Mouse (Mus musculus): Measurements from ENCODE around the gene Atp5g2. TPM values are rescaled to one million over a fixed set of nuclear protein-coding genes. Genes with fewer than 3 reads are reported as not detected.

Atp5g2 gene
- polyA plus RNA-seq, 1 experiment from 2014 or later: 56.8 TPM

- WGBS: 73% methylated on average over 1 of the region's 1 CpGs
Observed at GRCm38 (mm10) chr15:102620765-102621164, 51.4 kb downstream of the Atp5g2 start.

GRCm38 (mm10) chr15:102619486-102619885 lies 52.7 kb downstream of the Atp5g2 start:
- Histone ChIP-seq H3K4me2 (replicated peaks) (no peak overlapping the region), H3K27ac (replicated peaks) (no peak overlapping the region), H3K36me3 (no peaks in the 10 kb centered on the region), H3K4me3 (no peak overlapping the region), H3K9me3 (no peaks in the 10 kb centered on the region), H3K9ac (replicated peaks) (no peak overlapping the region), H3K4me1 (peaks cover 21% of the 10 kb centered on the region), H3K27me3 (no peaks in the 10 kb centered on the region)
- ATAC-seq (replicated peaks): no peak
- WGBS: 98% methylated on average over 5 of the region's 5 CpGs

More at GRCm38 (mm10) chr15:102620765-102621164, 51.4 kb downstream of the Atp5g2 start:
- H3K27me3 ChIP-seq: no peaks in the 10 kb centered on the region
- no peak overlapping the region for H3K27ac ChIP-seq (replicated peaks)
- H3K9me3 ChIP-seq: no peaks in the 10 kb centered on the region
- H3K4me3 ChIP-seq: no peak overlapping the region
- no peak overlapping the region for H3K9ac ChIP-seq (replicated peaks)
- H3K36me3 ChIP-seq: no peaks in the 10 kb centered on the region
- H3K4me1 ChIP-seq: peaks cover 26% of the 10 kb centered on the region
- H3K4me2 ChIP-seq (replicated peaks): no peak overlapping the region
- no peak for ATAC-seq (replicated peaks)

- WGBS: 89% methylated on average over 1 of the region's 1 CpGs
- H3K4me1 ChIP-seq: peaks cover 4% of the 10 kb centered on the region
- H3K9me3 ChIP-seq: no peaks in the 10 kb centered on the region
- no peaks in the 10 kb centered on the region for H3K27me3 ChIP-seq
- H3K4me3 ChIP-seq: no peak overlapping the region
- ATAC-seq (replicated peaks): no peak
- no peak overlapping the region for H3K27ac ChIP-seq (replicated peaks)
- H3K4me2 ChIP-seq (replicated peaks): no peak overlapping the region
- H3K9ac ChIP-seq (replicated peaks): no peak overlapping the region
- H3K36me3 ChIP-seq: no peaks in the 10 kb centered on the region
Observed at GRCm38 (mm10) chr15:102617654-102618053, 54.5 kb downstream of the Atp5g2 start.

DNA sequence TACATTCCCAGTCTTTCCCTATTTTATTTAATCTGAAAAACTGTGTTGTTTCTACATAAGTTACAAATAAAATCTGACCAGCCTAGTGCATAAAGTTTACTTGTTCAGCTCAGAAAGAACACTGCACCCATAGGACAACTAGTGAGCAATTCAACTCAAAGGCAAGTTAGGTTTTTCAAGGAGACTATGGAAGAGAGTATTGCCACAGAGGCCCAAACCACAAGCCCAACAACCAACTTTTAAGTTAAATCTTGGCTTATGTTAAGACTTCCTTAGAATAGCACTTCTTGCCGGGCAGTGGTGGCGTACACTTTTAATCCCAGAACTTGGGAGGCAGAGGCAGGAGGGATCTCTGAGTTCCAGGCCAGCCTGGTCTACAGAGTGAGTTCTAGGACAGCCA lies 56.0 kb downstream of the Atp5g2 start:
- no peak overlapping the region for H3K4me2 ChIP-seq (replicated peaks)
- ATAC-seq (replicated peaks): no peak
- no peaks in the 10 kb centered on the region for H3K36me3 ChIP-seq
- H3K27ac ChIP-seq (replicated peaks): no peak overlapping the region
- H3K9ac ChIP-seq (replicated peaks): no peak overlapping the region
- 95% methylated on average over 2 of the region's 2 CpGs for WGBS
- H3K9me3 ChIP-seq: no peaks in the 10 kb centered on the region
- H3K4me1 ChIP-seq: no peaks in the 10 kb centered on the region
- no peaks in the 10 kb centered on the region for H3K27me3 ChIP-seq
- H3K4me3 ChIP-seq: no peak overlapping the region

- Histone ChIP-seq H3K4me3 (no peak overlapping the region), H3K4me2 (replicated peaks) (no peak overlapping the region), H3K9ac (replicated peaks) (no peak overlapping the region), H3K4me1 (no peaks in the 10 kb centered on the region), H3K36me3 (no peaks in the 10 kb centered on the region), H3K9me3 (no peaks in the 10 kb centered on the region), H3K27ac (replicated peaks) (no peak overlapping the region), H3K27me3 (no peaks in the 10 kb centered on the region)
- no peak for ATAC-seq (replicated peaks)
Observed at GRCm38 (mm10) chr15:102614224-102614623, 57.9 kb downstream of the Atp5g2 start.

GRCm38 (mm10) chr15:102612966-102613365 lies 59.2 kb downstream of the Atp5g2 start:
- Histone ChIP-seq H3K4me2 (replicated peaks) (no peak overlapping the region), H3K27ac (replicated peaks) (no peak overlapping the region), H3K27me3 (no peaks in the 10 kb centered on the region), H3K9ac (replicated peaks) (no peak overlapping the region), H3K36me3 (no peaks in the 10 kb centered on the region), H3K4me1 (no peaks in the 10 kb centered on the region), H3K4me3 (no peak overlapping the region), H3K9me3 (no peaks in the 10 kb centered on the region)
- ATAC-seq (replicated peaks): no peak

MicroRNA genes within 50 kb of the gene (microRNA counts, 519-probe panel; counts per million panel counts)
- 2,266 counts per million, percentile 41 among the panel's probes with 10 or more counts for microRNA mmu-miR-688

Small RNAs within 50 kb of the gene (microRNA-seq; reads per million reads assigned to microRNA genes)
- not detected for gene Mir688

Other genes starting within 250 kb of the Atp5g2 start
- gene Amhr2, start 227.0 kb downstream of the Atp5g2 start, polyA plus RNA-seq (2015; fragmentation: Nextera tagmentation; extraction: Ambion mirVana): 0.15 and 0.83 TPM in 2 replicates
- 85.8 and 89.1 TPM in 2 replicates for gene Prr13, start 213.3 kb downstream of the Atp5g2 start, polyA plus RNA-seq (2015; fragmentation: Nextera tagmentation; extraction: Ambion mirVana)
- gene Pcbp2, start 201.8 kb downstream of the Atp5g2 start, polyA plus RNA-seq (2015; fragmentation: Nextera tagmentation; extraction: Ambion mirVana): 155 and 161 TPM in 2 replicates
- gene Gm10337, start 168.6 kb downstream of the Atp5g2 start, polyA plus RNA-seq (2015; fragmentation: Nextera tagmentation; extraction: Ambion mirVana): 6.0 and 6.1 TPM in 2 replicates
- gene Map3k12, start 155.3 kb downstream of the Atp5g2 start, polyA plus RNA-seq (2015; fragmentation: Nextera tagmentation; extraction: Ambion mirVana): 55.3 and 55.9 TPM in 2 replicates
- gene Tarbp2, start 154.2 kb downstream of the Atp5g2 start, polyA plus RNA-seq (2015; fragmentation: Nextera tagmentation; extraction: Ambion mirVana): 102 and 103 TPM in 2 replicates
- gene Npff, start 147.4 kb downstream of the Atp5g2 start, polyA plus RNA-seq (2015; fragmentation: Nextera tagmentation; extraction: Ambion mirVana): 2.4 and 2.5 TPM in 2 replicates
- gene Gm28047, start 47.3 kb downstream of the Atp5g2 start, polyA plus RNA-seq (2015; fragmentation: Nextera tagmentation; extraction: Ambion mirVana): not detected in 2 replicates
- gene Atf7, start 46.9 kb downstream of the Atp5g2 start, polyA plus RNA-seq (2015; fragmentation: Nextera tagmentation; extraction: Ambion mirVana): 24.6 and 25.1 TPM in 2 replicates
- 72.1 and 74.5 TPM in 2 replicates for gene Calcoco1, start 49.8 kb upstream of the Atp5g2 start, polyA plus RNA-seq (2015; fragmentation: Nextera tagmentation; extraction: Ambion mirVana)
- not detected in 2 replicates for gene Hoxc13, start 248.8 kb upstream of the Atp5g2 start, polyA plus RNA-seq (2015; fragmentation: Nextera tagmentation; extraction: Ambion mirVana)

All from forebrain, embryonic 15.5 days (tissue).